Mouse (Mus musculus) neural tube, embryonic 14.5 days (tissue): Measurements from ENCODE around the gene Hunk. TPM values are rescaled to one million over a fixed set of nuclear protein-coding genes. Genes with fewer than 3 reads are reported as not detected.

ENCODE experiments used
- ATAC-seq: fragments of 200-750 bp; cut with Nextera tagmentation; 2 replicates; pipeline ENCODE4 v1.8.0; 2017; ENCODE audit warnings: low read depth, mild to moderate bottlenecking, moderate TSS enrichment, moderate library complexity
- H3K27ac ChIP-seq: fragments of 300-500 bp; sonication (generic); 2 replicates; pipeline ENCODE4 v1.5.1; 2014; ENCODE audit warnings: low read depth, mild to moderate bottlenecking, control low read depth, low read length, moderate library complexity, mixed read lengths
- H3K27me3 ChIP-seq: fragments of 300-500 bp; sonication (generic); 2 replicates; pipeline ENCODE4 v1.6.1; 2014; ENCODE audit warnings: low read length; ENCODE audit not compliant: control insufficient read depth, insufficient read depth
- H3K36me3 ChIP-seq: fragments of 300-500 bp; sonication (generic); 2 replicates; pipeline ENCODE4 v1.6.1; 2014; ENCODE audit warnings: low read length, mixed read lengths; ENCODE audit not compliant: control insufficient read depth, insufficient read depth
- H3K4me1 ChIP-seq: fragments of 300-500 bp; sonication (generic); 2 replicates; pipeline ENCODE4 v1.6.1; 2014; ENCODE audit warnings: low read length; ENCODE audit not compliant: control insufficient read depth, insufficient read depth
- H3K4me2 ChIP-seq: fragments of 300-500 bp; sonication (generic); 2 replicates; pipeline ENCODE4 v1.6.1; 2014; ENCODE audit warnings: mild to moderate bottlenecking, low read depth, low read length, control low read depth
- H3K4me3 ChIP-seq: fragments of 300-500 bp; sonication (generic); 2 replicates; pipeline ENCODE4 v1.5.1; 2014; ENCODE audit warnings: low read depth, low read length, control low read depth, mixed read lengths
- H3K9ac ChIP-seq: fragments of 300-500 bp; sonication (generic); replicated peaks from 2 replicates; pipeline ENCODE4 v1.6.1; 2014; ENCODE audit warnings: low read depth, mild to moderate bottlenecking, control low read depth, low read length, mixed read lengths
- H3K9me3 ChIP-seq: fragments of 300-500 bp; sonication (generic); 2 replicates; pipeline ENCODE4 v1.6.1; 2016; ENCODE audit warnings: low read length; ENCODE audit not compliant: control insufficient read depth
- WGBS: fragments of 180-500 bp; shearing (Covaris S2); extraction: QIAGEN DNeasy Blood & Tissue Kit; methylation state at CpG from one replicate; pipeline ENCODE4 v1.1.7; 2014; 5-methylcytosine and 5-hydroxymethylcytosine counted together
- polyA plus RNA-seq: library from polyadenylated mRNA; unstranded; fragments of >200 nt; fragmentation: Nextera tagmentation; extraction: Ambion mirVana; gene quantifications from 2 replicates; pipeline ENCODE4 v1.2.1, GENCODE M21; 2014

Gene Hunk
- polyA plus RNA-seq, 1 experiment from 2014 or later: 8.0 TPM

DNA sequence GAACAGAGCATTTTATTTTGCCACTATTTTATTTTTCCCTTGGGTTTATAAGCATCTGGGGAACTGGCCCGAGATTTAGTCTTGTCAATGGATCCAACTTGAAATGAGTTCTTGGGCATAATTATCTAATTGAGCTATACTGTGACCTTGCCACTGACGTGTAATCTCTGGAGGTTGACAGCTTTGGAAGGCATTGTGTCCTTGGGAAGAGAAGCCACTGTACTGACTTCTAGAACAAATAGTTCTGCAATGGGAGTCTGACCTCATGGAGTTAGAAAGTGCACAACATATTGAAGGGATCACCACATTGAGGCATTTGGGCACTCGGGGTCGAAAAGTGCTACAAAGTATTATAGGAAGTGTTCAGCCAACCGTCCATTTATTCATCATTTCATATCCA lies 79.3 kb downstream of the Hunk start:
- Histone ChIP-seq H3K36me3 (peaks cover 3% of the 10 kb centered on the region; the same call in 1 of the 2 replicates), H3K27me3 (no peaks in the 10 kb centered on the region), H3K4me1 (no peaks in the 10 kb centered on the region), H3K27ac (no peak overlapping the region), H3K4me2 (no peak overlapping the region), H3K9ac (no peak overlapping the region), H3K9me3 (peaks cover 3% of the 10 kb centered on the region), H3K4me3 (no peak overlapping the region)
- ATAC-seq: no peak
- 93% methylated on average over 5 of the region's 5 CpGs for WGBS

DNA sequence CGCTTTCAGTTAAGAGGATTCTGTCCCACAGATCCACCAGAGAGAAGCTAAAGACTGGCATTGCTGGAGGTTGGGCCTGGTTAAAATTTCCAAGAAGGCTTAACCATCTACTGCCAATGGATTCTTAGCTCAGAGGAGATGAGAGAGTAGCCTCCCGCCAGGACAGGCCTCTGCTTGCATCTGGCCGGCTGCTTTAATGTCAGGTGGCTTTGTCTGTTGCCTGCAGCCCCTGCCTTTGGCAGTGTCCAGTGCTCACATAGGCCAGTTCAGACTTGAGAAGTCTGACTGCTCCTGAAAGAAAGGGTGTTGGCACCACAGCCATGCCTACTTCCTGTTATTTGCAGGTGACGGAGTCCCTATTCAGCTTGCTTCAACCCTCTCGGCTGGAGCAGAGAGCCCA lies 82.5 kb downstream of the Hunk start:
- no peak for ATAC-seq
- 94% methylated on average over 5 of the region's 5 CpGs for WGBS
- peaks cover 3% of the 10 kb centered on the region; the same call in 1 of the 2 replicates for H3K36me3 ChIP-seq

DNA sequence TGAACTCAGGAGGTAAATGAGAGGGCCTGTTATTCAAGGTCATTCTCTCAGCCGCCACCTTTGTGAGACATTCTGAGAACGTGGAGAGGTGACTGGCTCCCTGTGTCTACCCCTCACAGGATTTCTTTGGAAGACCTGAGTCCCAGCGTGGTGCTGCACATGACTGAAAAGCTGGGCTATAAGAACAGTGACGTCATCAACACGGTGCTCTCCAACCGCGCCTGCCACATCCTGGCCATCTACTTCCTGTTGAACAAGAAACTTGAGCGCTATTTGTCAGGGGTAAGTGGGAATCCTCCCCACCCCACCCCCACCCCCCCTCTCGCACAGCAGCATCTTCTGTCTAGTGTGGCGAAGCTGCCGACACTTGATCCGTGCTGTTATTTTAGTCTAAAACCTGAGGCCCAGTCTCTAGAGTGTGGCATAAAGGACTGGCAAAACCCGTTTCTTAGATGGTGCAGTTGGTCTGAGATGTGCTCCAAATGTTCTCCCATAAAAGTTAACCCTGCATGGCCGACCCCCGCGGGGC lies 90.0 kb downstream of the Hunk start:
- H3K9me3 ChIP-seq: no peaks in the 10 kb centered on the region
- no peak overlapping the region for H3K27ac ChIP-seq
- no peak overlapping the region for H3K4me2 ChIP-seq
- ATAC-seq: no peak
- no peak overlapping the region for H3K9ac ChIP-seq
- H3K4me1 ChIP-seq: no peaks in the 10 kb centered on the region
- no peaks in the 10 kb centered on the region for H3K36me3 ChIP-seq
- H3K4me3 ChIP-seq: no peak overlapping the region
- H3K27me3 ChIP-seq: no peaks in the 10 kb centered on the region
- WGBS: 87% methylated on average over 16 of the region's 16 CpGs

More for the DNA sequence above, 82.5 kb downstream of the Hunk start:
- Histone ChIP-seq H3K4me3 (no peak overlapping the region), H3K27me3 (no peaks in the 10 kb centered on the region), H3K9me3 (peaks cover 3% of the 10 kb centered on the region), H3K4me1 (no peaks in the 10 kb centered on the region), H3K27ac (no peak overlapping the region), H3K4me2 (no peak overlapping the region), H3K9ac (no peak overlapping the region)

DNA sequence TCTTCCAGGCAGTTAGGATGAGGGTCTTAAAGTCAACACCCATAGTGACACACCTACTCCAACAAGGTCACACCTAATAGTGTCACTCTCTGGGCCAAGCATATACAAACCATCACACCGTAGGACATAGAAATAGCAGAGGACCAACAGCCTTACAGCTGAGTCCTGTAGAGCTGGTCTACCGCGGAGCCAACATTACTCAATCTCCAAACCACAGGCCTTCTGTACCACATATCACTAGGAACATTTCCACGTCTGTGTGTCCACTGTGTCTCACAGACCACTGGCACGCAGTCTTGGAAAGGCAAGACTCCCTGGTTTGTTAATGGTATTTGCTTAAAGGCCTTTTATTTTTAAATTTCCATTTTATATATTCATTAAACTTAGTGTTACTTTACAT lies 95.8 kb downstream of the Hunk start:
- H3K9me3 ChIP-seq: no peaks in the 10 kb centered on the region
- no peak overlapping the region for H3K4me3 ChIP-seq
- no peak overlapping the region for H3K9ac ChIP-seq
- WGBS: 97% methylated on average over 5 of the region's 5 CpGs
- H3K4me1 ChIP-seq: no peaks in the 10 kb centered on the region
- H3K27me3 ChIP-seq: no peaks in the 10 kb centered on the region
- no peak overlapping the region for H3K4me2 ChIP-seq
- no peak for ATAC-seq
- H3K27ac ChIP-seq: no peak overlapping the region
- H3K36me3 ChIP-seq: 0 out of 2 replicates have a peak, but pooled peaks cover 5% of the 10 kb centered on the region

DNA sequence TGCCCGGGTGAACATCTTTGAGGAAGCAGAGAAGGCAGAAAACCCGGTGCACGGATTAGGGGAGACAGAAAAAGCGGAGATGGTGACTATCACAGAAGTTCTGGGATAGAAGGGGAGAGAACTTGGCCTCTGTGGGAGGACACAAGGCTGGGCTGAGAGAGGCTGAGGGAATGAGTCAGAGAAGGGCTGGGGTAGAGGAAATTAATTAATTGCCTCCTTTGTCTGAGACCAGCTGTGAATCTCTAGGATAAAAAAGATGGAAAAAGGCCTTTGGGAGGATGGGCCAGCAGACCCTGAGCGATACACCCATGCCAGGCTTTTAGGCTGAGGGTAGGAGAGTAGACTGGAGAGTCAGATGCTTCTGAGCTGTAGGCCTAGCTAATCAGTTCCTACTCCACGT lies 97.5 kb downstream of the Hunk start:
- Histone ChIP-seq H3K4me2 (no peak overlapping the region), H3K9me3 (no peaks in the 10 kb centered on the region), H3K36me3 (0 out of 2 replicates have a peak, but pooled peaks cover 5% of the 10 kb centered on the region), H3K27ac (no peak overlapping the region), H3K4me3 (no peak overlapping the region), H3K27me3 (no peaks in the 10 kb centered on the region), H3K9ac (no peak overlapping the region), H3K4me1 (no peaks in the 10 kb centered on the region)
- WGBS: 78% methylated on average over 6 of the region's 6 CpGs
- no peak for ATAC-seq

DNA sequence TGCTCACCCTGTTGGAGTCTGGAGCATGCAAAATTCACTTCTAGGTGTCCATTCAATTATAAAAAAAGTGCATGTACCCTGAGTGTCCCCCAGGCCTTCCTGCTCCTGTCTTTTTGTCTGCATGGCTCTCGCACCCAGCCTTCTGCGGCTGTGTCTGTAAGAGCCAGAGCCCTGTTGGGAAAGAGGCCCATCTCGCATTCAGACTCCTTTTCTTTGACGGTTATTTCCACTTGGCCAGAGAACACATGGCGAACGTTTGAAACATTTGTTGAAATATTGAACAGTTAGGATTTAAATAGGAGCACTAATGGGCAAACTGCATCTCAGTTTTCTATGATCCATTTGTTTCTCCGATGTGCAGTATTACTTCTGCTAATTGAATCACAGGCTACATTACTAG lies 99.3 kb downstream of the Hunk start:
- WGBS: 81% methylated on average over 7 of the region's 7 CpGs
- Histone ChIP-seq H3K4me2 (no peak overlapping the region), H3K4me3 (no peak overlapping the region), H3K36me3 (0 out of 2 replicates have a peak, but pooled peaks cover 5% of the 10 kb centered on the region), H3K9ac (no peak overlapping the region), H3K27me3 (no peaks in the 10 kb centered on the region), H3K9me3 (no peaks in the 10 kb centered on the region), H3K4me1 (no peaks in the 10 kb centered on the region), H3K27ac (no peak overlapping the region)
- no peak for ATAC-seq

DNA sequence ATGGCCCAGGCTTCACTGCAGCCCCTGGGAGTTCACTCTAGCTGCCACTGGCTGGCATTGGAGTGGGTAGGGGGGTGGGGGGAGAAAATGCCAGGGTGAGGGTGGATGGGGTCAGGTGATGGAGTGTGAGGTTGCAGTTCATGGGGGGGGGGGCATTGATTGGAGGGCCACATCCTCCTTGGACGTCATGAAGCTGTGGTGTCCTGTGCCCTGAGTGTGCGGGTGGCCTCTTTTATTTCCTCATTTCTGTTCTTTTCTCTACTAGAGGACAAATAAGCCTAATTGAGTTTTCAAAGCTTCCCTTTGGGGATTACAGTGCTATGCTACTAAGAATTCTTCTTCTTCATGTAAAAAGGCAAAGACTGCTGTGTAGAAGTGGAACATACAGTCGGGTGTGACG lies 99.8 kb downstream of the Hunk start:
- Histone ChIP-seq H3K27ac (no peak overlapping the region), H3K27me3 (no peaks in the 10 kb centered on the region), H3K4me1 (no peaks in the 10 kb centered on the region), H3K4me3 (no peak overlapping the region), H3K36me3 (0 out of 2 replicates have a peak, but pooled peaks cover 5% of the 10 kb centered on the region), H3K9me3 (no peaks in the 10 kb centered on the region), H3K9ac (no peak overlapping the region), H3K4me2 (no peak overlapping the region)
- ATAC-seq: no peak
- WGBS: 88% methylated on average over 4 of the region's 4 CpGs

DNA sequence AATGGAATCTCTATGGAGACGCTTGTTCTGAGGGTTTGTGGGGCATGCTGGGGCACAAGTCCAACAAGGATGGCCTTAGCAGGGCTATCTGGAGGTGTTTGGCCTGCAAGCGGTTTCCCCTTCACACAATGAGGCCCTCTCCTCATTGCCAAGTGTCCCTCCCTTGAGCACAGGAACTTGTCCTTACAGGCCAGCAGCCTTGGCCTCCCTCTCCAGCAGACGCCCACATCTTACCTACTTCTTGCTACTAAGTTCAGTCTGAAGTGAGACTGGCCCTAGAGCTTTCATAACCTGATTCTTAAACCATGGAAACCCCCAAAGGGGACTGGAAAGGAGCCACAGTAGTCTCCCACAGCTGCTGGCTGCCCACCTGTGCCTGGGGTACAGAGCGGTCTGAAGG lies 104.3 kb downstream of the Hunk start:
- 0 out of 2 replicates have a peak, but pooled peaks cover 3% of the 10 kb centered on the region for H3K36me3 ChIP-seq
- 0 out of 2 replicates have a peak, but pooled peaks cover 4% of the 10 kb centered on the region for H3K4me1 ChIP-seq
- no peak for ATAC-seq
- H3K4me3 ChIP-seq: no peak overlapping the region
- no peaks in the 10 kb centered on the region for H3K9me3 ChIP-seq
- 84% methylated on average over 4 of the region's 4 CpGs for WGBS
- H3K4me2 ChIP-seq: no peak overlapping the region
- no peaks in the 10 kb centered on the region for H3K27me3 ChIP-seq
- H3K27ac ChIP-seq: no peak overlapping the region
- no peak overlapping the region for H3K9ac ChIP-seq

DNA sequence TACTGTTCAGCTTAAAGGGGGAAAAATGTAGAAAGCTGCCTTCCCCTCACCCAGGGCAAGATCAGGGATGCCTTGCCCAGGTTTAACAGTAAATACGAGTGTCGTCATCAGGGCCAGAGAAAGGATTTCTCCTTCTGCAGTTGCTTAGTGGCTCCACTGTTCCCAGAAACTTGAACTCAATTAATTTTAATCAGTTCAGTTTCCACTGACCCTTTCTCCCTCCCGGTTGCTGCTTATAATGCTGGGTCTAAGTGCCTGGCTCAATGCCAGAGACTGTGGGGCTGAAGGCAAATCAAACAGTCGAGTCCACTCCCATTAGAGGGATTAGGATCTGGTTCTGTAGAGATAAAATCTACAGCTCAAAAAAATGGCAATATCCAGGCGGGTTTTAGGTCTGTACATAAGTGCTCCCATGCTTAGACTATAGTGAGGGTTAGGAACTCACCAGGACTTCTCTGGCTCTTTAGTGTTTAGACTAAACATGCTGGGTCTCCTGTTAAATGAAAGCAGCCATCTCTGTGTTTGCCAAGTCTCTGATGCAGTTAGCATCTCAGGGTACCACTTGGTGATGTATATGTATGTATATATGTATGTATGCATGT lies 106.2 kb downstream of the Hunk start:
- Histone ChIP-seq H3K9me3 (no peaks in the 10 kb centered on the region), H3K27me3 (no peaks in the 10 kb centered on the region), H3K27ac (no peak overlapping the region; the same call in 1 of the 2 replicates), H3K4me2 (no peak overlapping the region), H3K4me1 (0 out of 2 replicates have a peak, but pooled peaks cover 4% of the 10 kb centered on the region), H3K36me3 (0 out of 2 replicates have a peak, but pooled peaks cover 3% of the 10 kb centered on the region), H3K4me3 (no peak overlapping the region), H3K9ac (no peak overlapping the region)
- ATAC-seq: no peak
- WGBS: 46% methylated on average over 5 of the region's 5 CpGs
